Mouse (Mus musculus): Measurements from ENCODE around the gene Gm27027. TPM values are rescaled to one million over a fixed set of nuclear protein-coding genes. Genes with fewer than 3 reads are reported as not detected.

Gene Gm27027
- polyA plus RNA-seq, 1 experiment, result not detected

DNA sequence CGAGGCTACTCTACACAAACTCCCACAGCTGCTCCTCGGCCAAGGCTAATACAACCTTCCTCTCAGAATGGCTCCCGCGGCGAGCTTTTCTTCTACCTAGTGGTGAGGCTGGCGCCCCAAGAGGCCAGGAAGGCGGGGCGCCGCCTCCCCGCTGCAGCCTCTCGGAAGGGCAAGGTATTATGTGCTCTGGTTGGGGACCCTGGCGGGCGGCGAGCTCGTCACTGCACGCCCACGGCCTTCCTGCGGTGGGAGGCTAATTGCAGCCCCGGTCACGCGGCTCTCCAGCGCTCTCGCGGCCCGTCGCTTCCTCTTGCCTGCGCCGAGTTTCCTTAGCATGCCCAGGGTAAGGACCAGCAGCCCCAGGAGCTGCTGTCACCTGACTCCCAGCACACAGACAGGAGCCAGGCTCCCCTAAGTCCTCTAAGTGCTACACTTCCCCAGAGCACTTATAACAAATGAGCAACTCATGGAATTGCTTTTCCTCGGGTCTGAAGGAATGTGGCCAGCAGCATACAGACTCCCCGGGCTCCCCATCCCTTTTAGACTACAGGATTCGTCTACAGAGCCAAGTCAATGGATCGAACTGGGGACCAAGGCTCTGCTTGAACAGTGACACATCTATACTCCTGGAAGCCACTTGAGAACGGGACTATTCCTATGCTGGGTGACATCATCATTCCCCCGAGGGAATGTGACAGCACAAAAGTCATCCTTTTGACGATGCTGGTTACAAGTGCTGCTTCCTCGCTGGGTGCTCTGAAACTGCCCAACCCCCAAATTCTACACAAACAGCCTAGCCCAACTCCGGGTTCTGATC, 19.5 kb downstream of the Gm27027 start:
- DNase-seq (ENCODE audit: low spot score), result peak; percentile 30

DNA sequence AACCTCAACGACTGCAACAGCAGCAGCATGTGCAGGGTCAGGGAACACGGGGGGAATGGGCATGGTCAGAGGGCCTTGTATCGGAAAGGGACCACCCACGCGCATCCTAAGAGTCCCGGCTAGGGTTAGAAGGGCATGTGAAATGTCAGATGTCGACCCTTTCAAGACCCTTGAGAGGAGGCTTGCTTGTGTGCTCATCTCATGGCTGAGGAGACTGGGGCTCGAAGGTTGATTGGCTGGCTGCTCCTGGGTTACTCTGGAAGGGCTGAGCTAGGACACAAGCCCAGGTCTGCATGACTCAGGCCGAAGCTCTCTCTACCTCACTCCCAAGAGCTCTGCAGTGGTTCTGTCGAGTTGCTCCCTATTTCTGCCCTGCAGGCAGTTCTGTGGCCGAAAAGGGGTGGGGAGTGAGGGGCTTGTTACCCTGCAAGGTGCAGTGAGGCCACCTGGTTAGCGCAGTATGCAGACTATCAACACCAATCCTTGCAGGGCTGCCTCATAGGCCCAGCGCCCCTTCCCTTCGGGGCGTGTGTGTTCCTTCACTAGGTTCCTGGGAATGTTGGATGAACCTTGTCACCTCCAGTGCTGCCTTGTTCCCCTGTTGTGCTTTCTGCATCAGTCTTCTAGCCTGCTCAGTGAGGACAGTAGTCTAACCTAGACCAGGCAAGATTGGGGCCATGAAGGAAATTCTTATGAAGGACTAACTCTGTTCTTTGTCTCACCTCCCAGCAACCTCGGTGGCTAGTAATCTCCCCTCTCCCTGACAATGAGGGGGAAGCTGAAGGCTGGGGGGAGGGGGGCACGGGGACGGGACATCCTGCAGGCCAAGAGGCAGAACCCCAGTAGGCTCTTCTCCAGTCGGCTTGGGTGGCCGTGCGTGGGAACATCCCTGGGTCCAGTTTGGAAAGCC, 20.4 kb downstream of the Gm27027 start:
- DNase-seq (ENCODE audit: low spot score), result no peak

DNA sequence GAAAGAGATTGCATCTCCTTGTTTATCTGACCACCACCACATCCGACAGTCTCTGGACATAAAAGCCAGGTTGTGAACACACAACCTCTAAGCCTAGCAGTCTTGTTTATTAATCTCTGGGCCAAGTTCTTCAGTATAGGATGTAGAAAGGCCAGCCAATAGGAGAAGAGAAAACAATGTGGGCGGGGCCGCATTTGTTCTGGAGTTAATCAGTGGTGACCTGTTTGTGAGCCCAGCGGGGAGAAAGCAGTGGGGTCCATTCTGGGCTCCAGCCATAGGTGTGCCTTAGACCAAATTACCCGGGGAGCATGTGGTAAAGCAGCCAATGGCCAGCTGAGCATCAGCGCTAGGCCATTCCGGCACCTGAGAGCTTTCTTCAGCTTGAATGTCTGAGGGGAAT, 21.1 kb downstream of the Gm27027 start:
- DNase-seq (ENCODE audit: low spot score), result no peak

DNA sequence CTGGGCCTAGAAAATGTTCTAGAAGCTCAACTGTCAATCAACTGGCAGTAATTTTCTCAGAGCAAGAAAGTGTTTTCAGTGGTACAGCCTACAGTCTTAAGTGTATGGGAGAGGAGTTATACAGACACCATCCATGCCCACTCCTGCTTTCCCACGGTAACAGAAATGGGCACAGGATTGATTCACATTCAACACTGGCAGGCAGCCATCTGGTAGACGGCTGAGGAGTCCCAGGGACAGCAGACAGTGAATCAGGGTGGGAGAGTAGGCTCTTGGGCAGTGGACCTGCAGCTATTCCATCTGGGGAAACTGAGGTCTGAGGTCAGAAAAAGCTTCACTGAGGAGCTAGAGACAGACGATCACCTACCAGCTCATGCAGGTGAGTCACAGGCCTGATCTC, 24.5 kb downstream of the Gm27027 start:
- DNase-seq (ENCODE audit: low spot score), result no peak

DNA sequence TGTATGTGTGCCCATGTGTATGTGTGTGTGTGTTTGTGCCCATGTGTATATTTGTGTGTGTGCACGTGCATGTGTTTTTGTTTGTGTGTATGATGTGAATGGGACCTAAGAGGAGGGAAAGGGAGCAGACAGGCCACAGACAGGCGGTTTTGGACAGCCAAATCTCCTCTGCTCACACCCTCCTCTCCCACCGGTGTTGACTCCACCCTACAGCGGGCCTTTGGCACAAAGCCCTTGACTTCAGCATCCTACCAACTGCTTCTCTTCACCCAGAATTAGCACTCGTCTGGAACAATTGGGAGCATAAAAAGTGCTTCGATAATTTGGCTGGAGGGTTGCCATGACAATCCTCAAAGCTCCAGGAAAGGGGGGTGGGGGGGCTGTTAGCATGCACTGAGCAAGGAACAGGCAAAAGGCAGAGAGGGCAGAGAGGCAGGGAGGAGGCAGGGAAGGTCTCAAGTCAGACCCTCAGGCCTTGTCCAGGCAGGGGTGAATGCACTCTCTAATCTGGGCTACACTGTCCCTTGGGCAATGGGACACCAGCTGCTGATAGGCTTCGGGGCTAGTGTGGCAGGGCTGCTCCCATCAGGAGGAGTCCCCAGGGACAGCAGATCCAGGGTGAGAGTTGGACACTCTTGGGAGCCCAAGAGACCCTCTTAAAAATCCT, 31.5 kb downstream of the Gm27027 start:
- DNase-seq (ENCODE audit: low spot score), result no peak

DNA sequence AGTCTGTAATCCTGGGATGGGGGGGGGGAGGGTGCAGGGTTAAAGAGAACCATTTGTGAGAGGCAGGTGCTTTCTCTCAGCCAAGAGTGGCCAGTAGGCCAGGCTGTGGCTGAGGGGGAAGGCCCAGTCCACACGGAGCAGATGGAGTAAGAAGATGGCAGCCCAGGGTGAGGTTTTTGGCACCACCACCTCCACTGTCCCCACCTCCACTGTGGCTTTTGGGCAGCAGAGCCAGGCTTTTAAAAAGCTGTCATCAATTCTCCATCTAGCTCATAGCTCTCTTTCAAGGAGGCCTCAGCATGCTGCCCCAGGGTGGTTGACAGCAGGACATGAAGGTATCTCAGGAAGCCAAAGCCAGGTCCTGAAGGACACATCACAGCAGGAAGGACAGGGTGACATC, 32.4 kb downstream of the Gm27027 start:
- DNase-seq (ENCODE audit: low spot score), result no peak

DNA sequence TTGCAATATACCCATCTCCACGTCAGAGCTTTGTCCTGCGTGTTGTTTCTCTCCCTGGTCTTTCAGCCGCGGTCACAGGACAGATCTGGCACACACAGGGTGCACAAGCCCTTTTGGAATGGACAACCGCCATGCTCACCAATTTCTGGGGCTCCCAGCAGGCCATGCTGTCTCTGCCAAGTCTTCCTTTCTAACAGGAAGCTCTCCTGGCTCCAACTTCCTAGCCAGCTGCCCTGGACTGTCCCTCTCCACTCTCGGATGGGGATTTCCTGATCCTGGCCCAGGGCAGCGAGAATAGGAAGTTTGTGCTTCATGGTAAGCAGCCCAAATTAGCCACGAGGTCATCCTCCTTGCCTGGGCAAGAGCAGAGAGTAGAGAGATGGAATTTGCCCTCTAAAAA, 34.4 kb downstream of the Gm27027 start:
- no peak for DNase-seq (ENCODE audit: low spot score)

DNA sequence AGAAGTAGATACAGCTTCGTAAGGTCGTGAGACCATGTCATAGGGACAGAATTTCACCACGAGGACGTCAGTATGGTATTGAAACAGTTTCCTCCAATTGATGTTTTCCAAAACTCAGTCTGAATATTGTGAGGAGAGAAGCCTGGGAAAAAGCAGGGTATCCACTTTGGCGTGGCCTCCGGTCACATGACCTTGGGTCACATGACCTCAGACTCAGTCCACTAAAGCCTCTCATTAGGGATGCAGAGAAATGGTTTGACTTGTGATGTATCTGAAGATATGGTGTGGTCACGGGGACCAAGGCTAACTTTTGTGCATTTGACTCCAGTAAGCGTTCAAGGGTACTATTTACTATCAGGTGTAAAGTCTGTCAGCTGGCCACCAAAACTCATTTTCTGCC, 36.8 kb downstream of the Gm27027 start:
- DNase-seq (ENCODE audit: low spot score), result no peak

DNA sequence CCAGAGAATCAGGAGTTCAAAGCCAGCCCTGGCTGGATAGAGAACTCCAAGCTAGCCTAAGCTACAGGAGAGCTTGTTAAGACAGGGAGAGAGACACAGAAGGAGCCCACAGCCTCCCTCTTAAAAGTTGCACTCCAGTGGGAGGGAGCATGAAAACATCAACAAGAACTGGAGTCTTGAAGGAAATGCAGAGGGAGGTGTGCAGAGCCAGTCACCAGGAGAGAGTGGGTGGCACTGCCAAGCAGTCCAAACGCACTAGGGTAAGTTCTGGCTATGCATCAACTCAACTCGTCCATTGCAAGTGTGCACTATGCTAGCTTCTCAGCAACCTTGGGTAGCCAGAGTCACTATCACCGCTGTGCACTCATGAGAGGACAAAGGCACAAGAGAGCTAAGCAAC, 37.9 kb downstream of the Gm27027 start:
- DNase-seq (ENCODE audit: low spot score), result no peak

DNA sequence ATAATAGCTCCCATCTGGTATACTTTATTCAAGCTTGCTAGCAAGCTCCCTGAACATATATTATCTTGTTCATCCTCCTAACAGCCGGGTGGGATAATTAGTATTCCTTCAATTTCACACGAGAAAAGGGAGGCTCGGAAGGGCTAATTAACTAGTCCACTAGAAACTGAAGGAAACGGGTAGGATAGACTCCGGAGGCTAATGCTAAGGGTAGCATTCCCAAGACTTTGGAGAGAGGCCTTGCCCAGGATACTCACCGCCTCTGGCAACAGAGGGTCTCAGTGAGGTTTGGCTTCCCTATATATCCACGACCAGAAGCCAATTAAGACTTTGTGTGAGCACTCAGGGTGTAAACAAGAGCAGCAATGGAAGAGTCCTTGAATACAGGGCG, 38.4 kb downstream of the Gm27027 start:
- no peak for DNase-seq (ENCODE audit: low spot score)

DNA sequence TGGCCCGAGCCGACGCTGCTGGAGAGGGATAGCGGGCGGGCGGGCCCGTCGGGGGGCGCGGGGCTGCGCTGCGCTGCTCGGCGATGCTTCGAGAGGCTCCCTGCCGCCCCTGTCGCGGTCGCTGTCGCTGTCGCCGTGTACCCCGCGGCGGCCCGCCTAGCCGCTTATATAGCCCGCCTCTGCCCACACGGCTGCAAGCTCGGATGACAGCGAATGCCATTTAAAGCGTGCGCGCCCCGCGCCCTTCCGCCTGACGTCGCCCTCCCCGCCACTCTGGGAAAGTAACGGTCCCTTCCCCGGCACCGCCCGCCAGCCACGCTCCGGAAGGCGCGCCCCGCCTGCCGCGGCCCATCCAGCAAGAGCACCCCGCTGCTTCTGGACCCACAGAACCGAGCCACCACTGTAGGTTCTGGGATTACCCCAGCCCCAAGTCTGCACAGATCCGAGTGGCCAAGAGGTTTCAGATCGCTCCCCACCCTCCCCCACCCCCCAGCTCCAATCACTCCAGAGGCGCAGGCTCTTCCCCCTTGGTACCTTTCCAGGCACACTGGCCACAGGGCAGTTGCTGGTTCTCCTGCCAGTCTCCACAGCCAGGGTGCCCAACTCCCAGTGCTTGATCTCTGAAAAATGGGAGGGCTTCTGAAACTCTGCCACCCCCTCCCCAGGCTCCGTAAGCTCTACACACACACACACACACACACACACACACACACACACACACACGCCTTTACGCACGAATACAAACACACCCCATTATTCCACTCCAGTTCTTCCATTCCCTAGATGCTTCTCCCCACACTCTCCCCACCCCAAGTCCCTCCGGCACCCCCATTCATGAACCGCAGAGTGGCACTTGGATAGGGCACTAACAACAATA, 39.0 kb downstream of the Gm27027 start, which contains the start of gene Gm13889:
TSS of gene Gm13889 (minus strand) at position 294 of the 877 bp plus-strand sequence.
- peak; percentile 49 for DNase-seq (ENCODE audit: low spot score)

DNA sequence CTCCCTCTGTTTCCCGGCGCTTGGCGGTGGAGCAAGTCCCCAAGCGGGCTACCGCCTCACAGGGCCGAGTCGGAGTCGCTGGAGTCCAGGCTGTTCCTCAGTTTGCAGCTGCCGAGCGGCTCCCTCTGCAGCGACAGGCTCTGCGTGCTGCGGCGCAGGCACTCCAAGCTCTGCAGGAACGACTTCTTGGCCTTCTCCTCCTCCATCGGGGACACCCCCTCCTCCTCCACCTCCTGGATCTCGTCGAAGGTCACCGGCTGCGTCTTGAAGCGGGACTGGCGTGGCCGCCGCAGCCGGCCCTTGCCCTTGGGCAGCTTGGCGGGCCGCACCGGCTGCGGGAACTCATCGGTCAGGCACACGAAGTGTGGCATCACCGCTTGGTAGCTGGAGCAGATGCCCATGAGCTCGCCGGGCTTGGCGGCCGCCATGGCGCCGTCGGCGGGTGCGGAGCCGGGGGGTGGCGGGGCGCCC, 39.8 kb downstream of the Gm27027 start:
- DNase-seq (ENCODE audit: low spot score), result peak; percentile 41

DNA sequence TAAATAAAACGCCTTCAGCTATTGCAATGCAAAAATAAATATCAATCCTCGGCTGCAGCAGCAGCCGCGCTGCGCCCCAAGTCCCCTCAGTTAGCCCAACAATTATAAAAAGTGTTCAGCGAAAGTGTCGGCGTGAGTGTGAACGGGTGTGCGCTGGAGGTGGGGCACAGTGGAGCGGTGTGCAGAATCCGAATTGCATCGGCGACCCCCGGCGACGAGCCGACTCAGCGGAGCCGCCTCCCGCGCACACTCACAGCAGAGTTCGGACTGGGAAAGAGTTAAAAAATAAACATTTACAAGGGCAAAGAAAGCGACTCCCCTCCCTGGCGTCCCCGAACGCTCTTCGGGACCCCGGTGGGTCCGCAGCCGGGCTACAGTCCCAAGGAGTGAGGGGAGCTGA, 40.3 kb downstream of the Gm27027 start:
- no peak for DNase-seq (ENCODE audit: low spot score)

DNA sequence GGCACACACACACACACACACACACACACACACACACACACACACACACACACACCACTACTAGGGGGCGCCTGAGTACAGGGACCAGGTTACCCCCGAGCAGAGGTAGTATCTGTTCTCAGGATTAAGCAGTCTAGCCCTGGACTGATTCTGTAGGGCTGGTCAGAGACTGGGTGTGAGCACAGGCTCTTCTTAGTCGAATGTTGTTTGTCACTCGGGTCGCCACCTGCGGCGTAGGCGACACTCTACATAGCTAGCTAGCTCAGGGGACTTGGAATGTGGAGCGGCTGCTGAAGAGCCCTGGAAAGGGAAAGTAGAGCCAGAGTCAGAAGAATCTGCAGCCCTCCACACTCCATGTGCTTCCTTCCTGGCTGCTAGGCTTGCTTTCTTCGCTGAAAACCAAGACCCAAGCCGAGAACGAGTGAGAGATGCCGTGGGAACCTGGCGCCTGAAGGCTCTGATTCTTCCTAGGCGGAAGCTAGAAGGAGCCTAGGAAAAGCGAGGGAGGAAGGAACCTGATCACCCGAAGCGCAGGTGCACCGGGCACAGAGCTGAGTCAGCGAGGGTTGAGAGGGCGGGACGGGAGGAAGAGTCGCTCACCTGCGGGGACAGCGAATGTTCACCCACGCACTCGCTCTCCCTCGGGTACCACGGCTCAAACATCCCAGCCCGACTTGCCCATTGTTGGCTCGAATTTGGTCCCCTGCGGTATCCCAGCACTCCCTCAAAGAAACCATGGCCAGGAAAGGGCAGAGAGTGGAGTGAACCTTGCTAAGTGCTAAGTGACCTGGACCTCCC, 41.2 kb downstream of the Gm27027 start:
- no peak for DNase-seq (ENCODE audit: low spot score)

DNA sequence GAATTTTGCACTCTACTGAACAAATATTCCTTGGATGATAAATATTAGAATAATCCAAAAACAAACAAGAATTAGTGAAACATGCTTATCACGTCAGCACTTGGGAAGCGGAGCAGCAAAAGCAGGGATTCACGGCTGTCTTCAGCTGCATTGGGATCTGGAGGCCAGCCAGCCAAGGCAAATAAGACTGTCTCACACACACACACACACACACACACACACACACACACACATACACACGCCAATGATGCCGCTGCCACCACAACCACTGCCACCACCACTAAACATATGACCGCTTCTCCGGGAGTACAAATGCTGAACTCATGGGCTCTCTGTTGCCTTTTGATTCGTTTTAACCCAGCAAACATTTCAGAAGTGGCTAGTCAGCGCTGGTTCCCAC, 42.4 kb downstream of the Gm27027 start:
- no peak for DNase-seq (ENCODE audit: low spot score)

DNA sequence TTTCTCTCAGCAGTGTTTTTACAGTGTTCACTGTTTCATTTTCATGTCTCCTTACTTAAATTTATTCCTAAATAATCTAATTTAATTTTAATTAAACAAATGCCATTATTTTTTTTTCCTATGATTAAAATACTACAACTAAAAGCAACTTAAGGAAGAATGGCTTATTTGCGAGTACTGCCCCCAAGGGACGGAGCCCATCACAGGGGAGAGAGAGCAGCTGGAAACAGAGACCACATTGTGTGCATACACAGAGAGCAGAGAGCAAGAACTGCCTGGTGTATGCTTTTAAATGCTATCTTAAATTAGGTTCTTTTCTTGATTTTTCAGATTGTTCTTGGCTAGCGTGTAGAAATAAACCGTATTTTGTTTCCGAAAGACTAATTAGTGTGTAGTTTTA, 49.2 kb downstream of the Gm27027 start:
- DNase-seq (ENCODE audit: low spot score), result no peak

DNA sequence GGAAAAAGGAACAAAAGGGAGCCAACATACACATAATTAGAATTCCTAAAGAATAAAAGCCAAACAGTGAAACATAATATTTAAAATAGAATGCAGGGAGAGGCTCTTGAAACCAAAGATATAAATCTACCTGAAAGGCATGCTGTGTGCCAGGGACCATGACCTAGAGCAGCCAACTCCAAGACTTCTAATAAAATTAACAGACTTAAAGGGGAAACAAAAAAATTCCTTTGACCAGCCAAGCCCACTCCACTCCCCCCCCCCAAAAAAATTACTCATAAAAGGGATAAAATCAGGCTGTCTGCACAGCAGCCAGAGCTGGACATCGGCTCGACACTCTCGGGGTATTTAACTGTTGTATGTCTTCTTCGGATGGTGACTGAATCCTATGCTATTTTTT, 51.3 kb downstream of the Gm27027 start:
- no peak for DNase-seq (ENCODE audit: low spot score)

DNA sequence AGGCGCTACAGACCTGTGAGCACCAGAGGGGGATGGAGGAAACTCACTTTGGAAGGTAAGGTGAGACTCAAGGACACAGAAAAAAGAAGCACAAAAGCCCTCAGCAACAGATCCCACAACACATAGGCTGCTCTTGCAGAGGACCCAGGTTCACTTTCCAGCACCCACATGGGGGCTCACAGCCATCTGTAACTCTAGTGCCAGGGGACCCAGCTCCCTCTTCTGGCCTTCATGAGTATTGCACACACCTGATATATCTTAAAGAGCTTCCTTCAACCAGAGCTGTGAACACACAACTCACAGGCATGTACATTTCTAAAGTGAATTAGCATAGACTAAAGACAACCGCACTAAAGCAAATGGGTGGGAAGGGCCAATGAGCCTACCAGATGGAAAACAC, 52.1 kb downstream of the Gm27027 start:
- DNase-seq (ENCODE audit: low spot score), result no peak

DNA sequence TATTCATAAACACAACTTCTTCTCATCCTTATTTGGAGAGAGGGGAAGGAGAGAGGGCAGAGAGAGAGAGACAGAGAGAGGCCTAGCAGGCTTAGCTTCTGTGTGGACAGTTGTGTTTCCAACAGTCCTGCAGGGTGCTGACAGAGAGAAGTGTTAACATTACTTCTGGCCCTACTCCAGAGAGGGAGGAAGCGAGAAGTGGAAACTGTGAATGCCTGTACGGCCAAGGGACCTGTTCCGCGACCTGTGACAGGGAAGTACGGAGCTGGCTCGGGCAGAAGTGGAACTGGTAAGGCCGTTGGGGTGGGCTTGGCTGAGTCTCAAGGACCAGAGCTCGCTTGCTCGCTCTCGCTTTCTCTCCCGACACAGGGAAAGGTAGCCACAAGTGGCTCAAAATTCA, 54.5 kb downstream of the Gm27027 start:
- DNase-seq (ENCODE audit: low spot score), result no peak

DNA sequence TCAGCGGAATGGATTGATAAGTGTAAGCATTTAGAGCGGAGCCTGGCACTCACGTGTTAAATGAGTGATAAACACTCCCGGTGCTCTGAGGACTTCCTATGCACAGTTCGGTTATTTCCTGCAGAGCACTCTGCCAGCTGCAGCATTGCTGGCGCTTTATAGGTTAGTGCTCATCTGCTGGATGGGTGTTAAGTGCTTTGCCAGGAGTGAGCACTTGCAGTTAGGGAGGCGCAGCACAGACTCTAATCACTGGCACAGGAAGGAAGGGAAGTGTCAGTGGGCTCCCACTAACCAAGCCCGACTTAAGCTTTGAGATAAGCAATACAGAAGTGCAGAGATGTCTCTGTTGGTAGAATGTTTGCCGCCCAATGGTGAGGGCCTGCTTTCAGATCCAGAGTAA, 57.6 kb downstream of the Gm27027 start:
- DNase-seq (ENCODE audit: low spot score), result no peak
